Mouse (Mus musculus): Measurements from ENCODE around the gene Dock1. TPM values are rescaled to one million over a fixed set of nuclear protein-coding genes. Genes with fewer than 3 reads are reported as not detected.

The Dock1 gene
- total RNA-seq, 1 experiment = 24.3 TPM

- H3K4me3 ChIP-seq (ENCODE audit: insufficient read depth in 1 of 2, low read depth in 1 of 2, low read length in 2 of 2, poor library complexity in 1 of 2, severe bottlenecking in 1 of 2) = peak overlapping the region; percentile 87 to 93
- peak overlapping the region; percentile 91 for H3K9ac ChIP-seq (ENCODE audit: insufficient read depth, low read depth, low read length, poor library complexity, severe bottlenecking)
- H3K36me3 ChIP-seq (ENCODE audit: control insufficient read depth, insufficient read depth, low read length, poor library complexity, severe bottlenecking) = no peaks in the 10 kb centered on the region
- no peak for DNase-seq (ENCODE audit: low read depth, low spot score)
- H3K27ac ChIP-seq (ENCODE audit: insufficient read depth, low read depth, low read length, poor library complexity, severe bottlenecking) = peak overlapping the region; percentile 0; the same call in 1 of the 2 replicates
- TF ChIP-seq HCFC1 (IDR thresholded peaks at IDR 0.05; ENCODE audit: borderline replicate concordance, insufficient read depth, low read length) (no peak), ZNF384 (IDR thresholded peaks at IDR 0.05; ENCODE audit: low read depth, low read length) (no peak), CHD2 (IDR thresholded peaks at IDR 0.05; ENCODE audit: low read depth, low read length) (peak; percentile 69; the same call in 1 of the 2 replicates)
- no peaks in the 10 kb centered on the region for H3K9me3 ChIP-seq (ENCODE audit: control insufficient read depth, insufficient read depth, low read depth, low read length)
- in situ Hi-C loops (cut with MboI; ENCODE audit: low sequenced_read_pairs in 2 of 2, unreplicated experiment in 2 of 2) = no loop called here
- peaks cover 0 to 11% of the 10 kb centered on the region in 2 experiments; a peak in 3 of 4 replicates for H3K4me1 ChIP-seq (ENCODE audit: control insufficient read depth in 2 of 2, insufficient read depth in 2 of 2, low read length in 2 of 2, poor library complexity in 1 of 2)
These were observed 578 bp downstream of the Dock1 start for GRCm38 (mm10) chr7:134671003-134671461.

- peak overlapping the region; percentile 0; the same call in 1 of the 2 replicates for H3K27ac ChIP-seq (ENCODE audit: insufficient read depth, low read depth, low read length, poor library complexity, severe bottlenecking)
- peaks cover 0 to 11% of the 10 kb centered on the region in 2 experiments; a peak in 3 of 4 replicates for H3K4me1 ChIP-seq (ENCODE audit: control insufficient read depth in 2 of 2, insufficient read depth in 2 of 2, low read length in 2 of 2, poor library complexity in 1 of 2)
- in situ Hi-C loops (cut with MboI; ENCODE audit: low sequenced_read_pairs in 2 of 2, unreplicated experiment in 2 of 2) = no loop called here
- TF ChIP-seq CHD2 (IDR thresholded peaks at IDR 0.05; ENCODE audit: low read depth, low read length) (no peak), ZC3H11A (IDR thresholded peaks at IDR 0.05; ENCODE audit: borderline replicate concordance, low read depth, low read length) (no peak), MAFK (IDR thresholded peaks at IDR 0.05; ENCODE audit: insufficient read depth, low read depth, low read length) (no peak), HCFC1 (IDR thresholded peaks at IDR 0.05; ENCODE audit: borderline replicate concordance, insufficient read depth, low read length) (no peak), ZNF384 (IDR thresholded peaks at IDR 0.05; ENCODE audit: low read depth, low read length) (no peak)
- no peak for DNase-seq (ENCODE audit: low read depth, low spot score)
- peak overlapping the region; percentile 91 for H3K9ac ChIP-seq (ENCODE audit: insufficient read depth, low read depth, low read length, poor library complexity, severe bottlenecking)
- H3K9me3 ChIP-seq (ENCODE audit: control insufficient read depth, insufficient read depth, low read depth, low read length) = no peaks in the 10 kb centered on the region
- peak overlapping the region; percentile 87 to 93 for H3K4me3 ChIP-seq (ENCODE audit: insufficient read depth in 1 of 2, low read depth in 1 of 2, low read length in 2 of 2, poor library complexity in 1 of 2, severe bottlenecking in 1 of 2)
- H3K36me3 ChIP-seq (ENCODE audit: control insufficient read depth, insufficient read depth, low read length, poor library complexity, severe bottlenecking) = no peaks in the 10 kb centered on the region
These were observed 1.0 kb downstream of the Dock1 start for GRCm38 (mm10) chr7:134671467-134671901.

- in situ Hi-C loops (cut with MboI; ENCODE audit: low sequenced_read_pairs in 2 of 2, unreplicated experiment in 2 of 2) = no loop called here
These were observed 2.7 kb downstream of the Dock1 start for GRCm38 (mm10) chr7:134673135-134673534.

GRCm38 (mm10) chr7:134673952-134674351, 3.5 kb downstream of the Dock1 start:
- in situ Hi-C loops (cut with MboI; ENCODE audit: low sequenced_read_pairs in 2 of 2, unreplicated experiment in 2 of 2) = no loop called here
- no peak for DNase-seq (ENCODE audit: low read depth, low spot score)
- no peak overlapping the region for H3K27ac ChIP-seq (ENCODE audit: insufficient read depth, low read depth, low read length, poor library complexity, severe bottlenecking)
- H3K4me3 ChIP-seq (ENCODE audit: insufficient read depth in 1 of 2, low read depth in 1 of 2, low read length in 2 of 2, poor library complexity in 1 of 2, severe bottlenecking in 1 of 2) = no peak overlapping the region
- H3K36me3 ChIP-seq (ENCODE audit: control insufficient read depth, insufficient read depth, low read length, poor library complexity, severe bottlenecking) = no peaks in the 10 kb centered on the region
- H3K4me1 ChIP-seq (ENCODE audit: control insufficient read depth in 2 of 2, insufficient read depth in 2 of 2, low read length in 2 of 2, poor library complexity in 1 of 2) = peaks cover 3 to 22% of the 10 kb centered on the region in 2 experiments; a peak in 3 of 4 replicates
- H3K9ac ChIP-seq (ENCODE audit: insufficient read depth, low read depth, low read length, poor library complexity, severe bottlenecking) = no peak overlapping the region
- TF ChIP-seq HCFC1 (IDR thresholded peaks at IDR 0.05; ENCODE audit: borderline replicate concordance, insufficient read depth, low read length) (no peak), CHD2 (IDR thresholded peaks at IDR 0.05; ENCODE audit: low read depth, low read length) (no peak), ZC3H11A (IDR thresholded peaks at IDR 0.05; ENCODE audit: borderline replicate concordance, low read depth, low read length) (no peak), MAFK (IDR thresholded peaks at IDR 0.05; ENCODE audit: insufficient read depth, low read depth, low read length) (no peak), ZNF384 (IDR thresholded peaks at IDR 0.05; ENCODE audit: low read depth, low read length) (no peak)
- H3K9me3 ChIP-seq (ENCODE audit: control insufficient read depth, insufficient read depth, low read depth, low read length) = no peaks in the 10 kb centered on the region

More at GRCm38 (mm10) chr7:134673135-134673534, 2.7 kb downstream of the Dock1 start:
- Histone ChIP-seq H3K4me3 (ENCODE audit: insufficient read depth in 1 of 2, low read depth in 1 of 2, low read length in 2 of 2, poor library complexity in 1 of 2, severe bottlenecking in 1 of 2) (no peak overlapping the region), H3K36me3 (ENCODE audit: control insufficient read depth, insufficient read depth, low read length, poor library complexity, severe bottlenecking) (no peaks in the 10 kb centered on the region), H3K4me1 (ENCODE audit: control insufficient read depth in 2 of 2, insufficient read depth in 2 of 2, low read length in 2 of 2, poor library complexity in 1 of 2) (peaks cover 0 to 19% of the 10 kb centered on the region in 2 experiments; a peak in 3 of 4 replicates), H3K9ac (ENCODE audit: insufficient read depth, low read depth, low read length, poor library complexity, severe bottlenecking) (no peak overlapping the region), H3K9me3 (ENCODE audit: control insufficient read depth, insufficient read depth, low read depth, low read length) (no peaks in the 10 kb centered on the region), H3K27ac (ENCODE audit: insufficient read depth, low read depth, low read length, poor library complexity, severe bottlenecking) (no peak overlapping the region)
- DNase-seq (ENCODE audit: low read depth, low spot score) = no peak
- TF ChIP-seq ZC3H11A (IDR thresholded peaks at IDR 0.05; ENCODE audit: borderline replicate concordance, low read depth, low read length) = no peak

- H3K9me3 ChIP-seq (ENCODE audit: control insufficient read depth, insufficient read depth, low read depth, low read length) = no peaks in the 10 kb centered on the region
- H3K27ac ChIP-seq (ENCODE audit: insufficient read depth, low read depth, low read length, poor library complexity, severe bottlenecking) = no peak overlapping the region
- peaks cover 10 to 29% of the 10 kb centered on the region in 2 experiments for H3K4me1 ChIP-seq (ENCODE audit: control insufficient read depth in 2 of 2, insufficient read depth in 2 of 2, low read length in 2 of 2, poor library complexity in 1 of 2)
- in situ Hi-C loops (cut with MboI; ENCODE audit: low sequenced_read_pairs in 2 of 2, unreplicated experiment in 2 of 2) = no loop called here
- no peak overlapping the region for H3K4me3 ChIP-seq (ENCODE audit: insufficient read depth in 1 of 2, low read depth in 1 of 2, low read length in 2 of 2, poor library complexity in 1 of 2, severe bottlenecking in 1 of 2)
- no peak for DNase-seq (ENCODE audit: low read depth, low spot score)
- no peaks in the 10 kb centered on the region for H3K36me3 ChIP-seq (ENCODE audit: control insufficient read depth, insufficient read depth, low read length, poor library complexity, severe bottlenecking)
- H3K9ac ChIP-seq (ENCODE audit: insufficient read depth, low read depth, low read length, poor library complexity, severe bottlenecking) = no peak overlapping the region
- TF ChIP-seq MAFK (IDR thresholded peaks at IDR 0.05; ENCODE audit: insufficient read depth, low read depth, low read length) (no peak), ZNF384 (IDR thresholded peaks at IDR 0.05; ENCODE audit: low read depth, low read length) (no peak), ZC3H11A (IDR thresholded peaks at IDR 0.05; ENCODE audit: borderline replicate concordance, low read depth, low read length) (no peak), CHD2 (IDR thresholded peaks at IDR 0.05; ENCODE audit: low read depth, low read length) (no peak), HCFC1 (IDR thresholded peaks at IDR 0.05; ENCODE audit: borderline replicate concordance, insufficient read depth, low read length) (no peak)
These were observed 7.4 kb downstream of the Dock1 start for GRCm38 (mm10) chr7:134677852-134678251.

Measured in ES-E14 (cell line).